ENCODE assay signal across 22 mouse cellular contexts in genomic region chr2:77495344-77495743, GRCm38 (mm10).
DNase-seq lines count a peak whose midpoint lies in the region; ATAC-seq and TF ChIP-seq lines count a peak whose summit lies in the region.
"Had no signal": no experiment of that assay in that cellular context is flagged by ENCODE, and none has a peak within 500 bp of the region (broad histone marks: within the 10 kb centered on the region; RNA-seq: fewer than 3 reads in every experiment).

No protein-coding gene starts in this region.

- no peaks in the 10 kb centered on the region for H3K27me3 ChIP-seq in kidney, embryonic 15.5 days
- H3K27me3 ChIP-seq in kidney, postnatal 0 days (ENCODE audit: insufficient read depth, low read length), result no peaks in the 10 kb centered on the region
- H3K27me3 ChIP-seq: embryonic facial prominence, embryonic 13.5 days; forebrain, embryonic 12.5 days; forebrain, embryonic 15.5 days; heart, embryonic 13.5 days had no signal

- ATAC-seq in kidney, embryonic 15.5 days (replicated peaks; ENCODE audit: low FRiP score), result peak; percentile 36; the same call in 1 of the 2 replicates
- peak; percentile 71; the same call in 1 of the 2 replicates for ATAC-seq in kidney, postnatal 0 days (replicated peaks; ENCODE audit: low FRiP score, low read depth)
- ATAC-seq: CD4-positive, CD25-positive, alpha-beta regulatory T cell, adult 4 months; forebrain, embryonic 15.5 days had no signal

- H3K9ac ChIP-seq in kidney, embryonic 15.5 days, result no peak overlapping the region
- H3K9ac ChIP-seq in kidney, postnatal 0 days (ENCODE audit: low read depth, low read length), result no peak overlapping the region
- H3K9ac ChIP-seq: embryonic facial prominence, embryonic 13.5 days; forebrain, embryonic 12.5 days; forebrain, embryonic 15.5 days; heart, embryonic 13.5 days; hindbrain, embryonic 14.5 days had no signal

- H3K36me3 ChIP-seq in kidney, embryonic 15.5 days, result no peaks in the 10 kb centered on the region
- H3K36me3 ChIP-seq in kidney, postnatal 0 days (ENCODE audit: insufficient read depth, low read length), result no peaks in the 10 kb centered on the region
- H3K36me3 ChIP-seq: embryonic facial prominence, embryonic 10.5 days; embryonic facial prominence, embryonic 13.5 days; forebrain, embryonic 12.5 days; forebrain, embryonic 15.5 days; heart, embryonic 10.5 days; heart, embryonic 13.5 days had no signal

- no peak overlapping the region for H3K4me2 ChIP-seq in kidney, embryonic 15.5 days
- no peak overlapping the region for H3K4me2 ChIP-seq in kidney, postnatal 0 days (ENCODE audit: low read length)
- H3K4me2 ChIP-seq: embryonic facial prominence, embryonic 13.5 days; forebrain, embryonic 12.5 days; forebrain, embryonic 15.5 days; heart, embryonic 13.5 days; hindbrain, embryonic 14.5 days had no signal

- no peaks in the 10 kb centered on the region for H3K9me3 ChIP-seq in kidney, embryonic 15.5 days (replicated peaks)
- H3K9me3 ChIP-seq in kidney, postnatal 0 days (replicated peaks; ENCODE audit: low read length), result no peaks in the 10 kb centered on the region
- H3K9me3 ChIP-seq: embryonic facial prominence, embryonic 10.5 days; forebrain, embryonic 12.5 days; forebrain, embryonic 15.5 days; heart, embryonic 10.5 days had no signal

- no peak for TF ChIP-seq CTCF in kidney, postnatal 0 days (IDR thresholded peaks at IDR 0.05; ENCODE audit: low read depth)

- H3K4me3 ChIP-seq in kidney, embryonic 15.5 days (replicated peaks), result no peak overlapping the region
- H3K4me3 ChIP-seq in kidney, postnatal 0 days (replicated peaks; ENCODE audit: low read depth, low read length), result no peak overlapping the region
- H3K4me3 ChIP-seq: embryonic facial prominence, embryonic 10.5 days; embryonic facial prominence, embryonic 13.5 days; erythroblast, embryonic 14.5 days; forebrain, embryonic 12.5 days; forebrain, embryonic 15.5 days; heart, adult 2 months; heart, embryonic 10.5 days; heart, embryonic 13.5 days had no signal

- 69% methylated on average over 4 of the region's 4 CpGs for WGBS in kidney, embryonic 15.5 days
- WGBS in kidney, postnatal 0 days, result 63% methylated on average over 4 of the region's 4 CpGs

- 0 out of 2 replicates have a peak, but pooled peaks cover 4% of the 10 kb centered on the region for H3K4me1 ChIP-seq in kidney, embryonic 15.5 days
- no peaks in the 10 kb centered on the region for H3K4me1 ChIP-seq in kidney, postnatal 0 days (replicated peaks; ENCODE audit: insufficient read depth, low read length)
- H3K4me1 ChIP-seq: embryonic facial prominence, embryonic 10.5 days; embryonic facial prominence, embryonic 13.5 days; forebrain, embryonic 12.5 days; forebrain, embryonic 15.5 days; heart, embryonic 10.5 days had no signal

- H3K27ac ChIP-seq in kidney, embryonic 15.5 days, result no peak overlapping the region; the same call in 1 of the 2 replicates
- peak overlapping the region; percentile 59; the same call in 1 of the 2 replicates for H3K27ac ChIP-seq in kidney, postnatal 0 days
- H3K27ac ChIP-seq: embryonic facial prominence, embryonic 10.5 days; embryonic facial prominence, embryonic 13.5 days; forebrain, embryonic 12.5 days; forebrain, embryonic 15.5 days; heart, adult 2 months; heart, embryonic 10.5 days; heart, embryonic 13.5 days; hindbrain, embryonic 14.5 days had no signal

- DNase-seq in kidney, adult 8-10 months, result peak; percentile 25 to 61
- no peak for DNase-seq in kidney, postnatal 10 days
- no peak for DNase-seq in kidney, postnatal 0 days (ENCODE audit: low spot score)
- peak; percentile 27 to 70 for DNase-seq in kidney, postnatal 36 days
- DNase-seq in cerebellum, postnatal 10 days, result no peak
- no peak for DNase-seq in gastrocnemius, postnatal 25 days
- DNase-seq: cerebellum, adult 11 months; cerebellum, adult 9-11 months; embryo, embryonic 11 days; heart, adult 2 months; heart, postnatal 14 days; heart, postnatal 4 days had no signal

Comparison
In these comparisons a context has a peak if more than half of its experiments do, and no peak if none do; other contexts are left out.
1. DNase-seq: peak in kidney, adult 8-10 months (2 of 2) and kidney, postnatal 36 days (2 of 2); none in kidney, postnatal 10 days (single experiment), kidney, postnatal 0 days (single experiment), cerebellum, postnatal 10 days (0 of 2) and gastrocnemius, postnatal 25 days (single experiment).